Mouse (Mus musculus): Measurements from ENCODE around the gene Tstd2. TPM values are rescaled to one million over a fixed set of nuclear protein-coding genes. Genes with fewer than 3 reads are reported as not detected.

Gene Tstd2
- 16.8 and 19.3 TPM in 2 replicates for polyA plus RNA-seq (2015; fragmentation: Nextera tagmentation; extraction: Ambion mirVana)

- peak; percentile 10; the same call in 1 of the 2 replicates for TF ChIP-seq CTCF (IDR thresholded peaks at IDR 0.05)
- TF ChIP-seq EP300 (IDR thresholded peaks at IDR 0.05): no peak
- no peaks in the 10 kb centered on the region for H3K36me3 ChIP-seq (ENCODE audit: insufficient read depth, low read length)
- peak within 1 kb of the TSS; percentile 83 for H3K4me3 ChIP-seq (ENCODE audit: low read depth, low read length)
- H3K27me3 ChIP-seq (replicated peaks; ENCODE audit: insufficient read depth, low read length): no peaks in the 10 kb centered on the region
- under 1% methylated on average over 86 of the region's 90 CpGs for WGBS
- H3K9me3 ChIP-seq (ENCODE audit: low read length): no peaks in the 10 kb centered on the region
- ATAC-seq: peak; percentile 96
- peak within 1 kb of the TSS; percentile 99 for H3K27ac ChIP-seq (ENCODE audit: low read length)
- H3K9ac ChIP-seq (replicated peaks; ENCODE audit: low read depth): peak within 1 kb of the TSS; percentile 90
- DNase-seq (ENCODE audit: low spot score): peak; percentile 94
- H3K4me1 ChIP-seq (ENCODE audit: insufficient read depth, low read depth, low read length): peaks cover 16% of the 10 kb centered on the region; the same call in 1 of the 2 replicates
- H3K4me2 ChIP-seq (replicated peaks; ENCODE audit: low read depth, low read length): peak within 1 kb of the TSS; percentile 87
Measured at GRCm38 (mm10) chr4:46138287-46139222, at the start of gene Tstd2, which contains the start of gene Ncbp1. Tstd2 (minus strand) TSS chr4:46138694. Ncbp1 (plus strand) TSS chr4:46138613.

DNA sequence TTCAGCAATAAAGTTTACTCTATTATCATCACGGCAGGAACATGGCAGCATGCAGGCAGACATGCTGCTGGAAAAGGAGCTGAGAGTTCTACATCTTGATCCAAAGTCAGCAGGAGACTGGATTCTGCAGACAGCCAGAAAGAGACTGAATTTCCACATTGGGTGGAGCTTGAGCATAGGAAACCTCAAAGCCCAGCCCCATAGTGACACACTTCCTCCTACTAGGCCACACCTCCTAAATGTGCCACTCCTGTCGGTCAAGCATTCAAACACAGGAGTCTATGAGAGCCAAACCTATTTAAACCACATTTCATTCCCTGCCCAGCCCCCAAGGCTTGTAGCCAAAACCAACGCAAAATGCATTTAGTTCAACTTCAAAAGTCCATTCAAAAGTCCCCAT is 48.0 kb upstream of the Tstd2 start:
- no peaks in the 10 kb centered on the region for H3K9me3 ChIP-seq (ENCODE audit: low read length)
- no peak overlapping the region for H3K27ac ChIP-seq (ENCODE audit: low read length)
- no peak overlapping the region for H3K4me3 ChIP-seq (ENCODE audit: low read depth, low read length)
- no peak overlapping the region for H3K9ac ChIP-seq (replicated peaks; ENCODE audit: low read depth)
- WGBS: 60% methylated on average over 3 of the region's 3 CpGs
- H3K27me3 ChIP-seq (replicated peaks; ENCODE audit: insufficient read depth, low read length): no peaks in the 10 kb centered on the region
- ATAC-seq (no peak), DNase-seq (ENCODE audit: low spot score) (peak; percentile 55)
- H3K4me1 ChIP-seq (ENCODE audit: insufficient read depth, low read depth, low read length): no peaks in the 10 kb centered on the region
- H3K36me3 ChIP-seq (ENCODE audit: insufficient read depth, low read length): peaks cover 24% of the 10 kb centered on the region
- no peak for TF ChIP-seq CTCF (IDR thresholded peaks at IDR 0.05)
- no peak for TF ChIP-seq EP300 (IDR thresholded peaks at IDR 0.05)
- H3K4me2 ChIP-seq (replicated peaks; ENCODE audit: low read depth, low read length): no peak overlapping the region

GRCm38 (mm10) chr4:46185890-46186289 is 47.4 kb upstream of the Tstd2 start:
- H3K4me2 ChIP-seq (replicated peaks; ENCODE audit: low read depth, low read length): no peak overlapping the region
- no peaks in the 10 kb centered on the region for H3K4me1 ChIP-seq (ENCODE audit: insufficient read depth, low read depth, low read length)
- no peak overlapping the region for H3K4me3 ChIP-seq (ENCODE audit: low read depth, low read length)
- TF ChIP-seq CTCF (IDR thresholded peaks at IDR 0.05) (no peak), EP300 (IDR thresholded peaks at IDR 0.05) (no peak)
- H3K27ac ChIP-seq (ENCODE audit: low read length): no peak overlapping the region
- no peak for DNase-seq (ENCODE audit: low spot score)
- H3K9ac ChIP-seq (replicated peaks; ENCODE audit: low read depth): no peak overlapping the region
- 75% methylated on average over 9 of the region's 9 CpGs for WGBS
- ATAC-seq: no peak
- no peaks in the 10 kb centered on the region for H3K27me3 ChIP-seq (replicated peaks; ENCODE audit: insufficient read depth, low read length)
- H3K36me3 ChIP-seq (ENCODE audit: insufficient read depth, low read length): peaks cover 26% of the 10 kb centered on the region
- H3K9me3 ChIP-seq (ENCODE audit: low read length): no peaks in the 10 kb centered on the region

- DNase-seq (ENCODE audit: low spot score): peak; percentile 11
- Histone ChIP-seq H3K27me3 (replicated peaks; ENCODE audit: insufficient read depth, low read length) (no peaks in the 10 kb centered on the region), H3K36me3 (ENCODE audit: insufficient read depth, low read length) (peaks cover 26% of the 10 kb centered on the region), H3K9ac (replicated peaks; ENCODE audit: low read depth) (no peak overlapping the region), H3K4me2 (replicated peaks; ENCODE audit: low read depth, low read length) (no peak overlapping the region), H3K4me1 (ENCODE audit: insufficient read depth, low read depth, low read length) (no peaks in the 10 kb centered on the region), H3K27ac (ENCODE audit: low read length) (no peak overlapping the region), H3K9me3 (ENCODE audit: low read length) (no peaks in the 10 kb centered on the region), H3K4me3 (ENCODE audit: low read depth, low read length) (no peak overlapping the region)
- 39% methylated on average over 8 of the region's 8 CpGs for WGBS
- ATAC-seq: no peak
- TF ChIP-seq CTCF (IDR thresholded peaks at IDR 0.05) (no peak), EP300 (IDR thresholded peaks at IDR 0.05) (no peak)
Measured at GRCm38 (mm10) chr4:46185423-46185822, 46.9 kb upstream of the Tstd2 start.

DNA sequence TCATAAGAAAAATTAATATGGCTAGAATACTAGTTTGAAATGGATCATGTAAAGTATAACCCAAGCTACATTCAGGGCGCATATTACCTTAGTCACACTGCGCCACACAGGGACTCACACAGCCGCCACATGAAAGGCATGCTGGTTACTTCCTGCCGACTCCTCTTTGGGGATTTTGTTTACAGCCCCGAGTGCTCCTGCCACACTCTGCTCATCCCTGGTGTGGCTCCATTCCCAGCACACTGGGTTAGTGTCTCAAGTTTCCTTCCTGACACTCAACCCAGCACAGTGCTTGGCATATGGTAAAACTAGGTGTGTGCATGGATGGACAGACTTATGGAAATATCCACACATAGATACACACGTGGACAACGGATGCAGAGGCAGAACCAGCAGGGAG is 43.7 kb upstream of the Tstd2 start:
- no peaks in the 10 kb centered on the region for H3K4me1 ChIP-seq (ENCODE audit: insufficient read depth, low read depth, low read length)
- no peaks in the 10 kb centered on the region for H3K27me3 ChIP-seq (replicated peaks; ENCODE audit: insufficient read depth, low read length)
- ATAC-seq (no peak), DNase-seq (ENCODE audit: low spot score) (no peak)
- peaks cover 42% of the 10 kb centered on the region for H3K36me3 ChIP-seq (ENCODE audit: insufficient read depth, low read length)
- H3K4me3 ChIP-seq (ENCODE audit: low read depth, low read length): no peak overlapping the region
- no peaks in the 10 kb centered on the region for H3K9me3 ChIP-seq (ENCODE audit: low read length)
- H3K4me2 ChIP-seq (replicated peaks; ENCODE audit: low read depth, low read length): no peak overlapping the region
- no peak overlapping the region for H3K27ac ChIP-seq (ENCODE audit: low read length)
- WGBS: 86% methylated on average over 7 of the region's 7 CpGs
- TF ChIP-seq EP300 (IDR thresholded peaks at IDR 0.05) (no peak), CTCF (IDR thresholded peaks at IDR 0.05) (no peak)
- H3K9ac ChIP-seq (replicated peaks; ENCODE audit: low read depth): no peak overlapping the region

DNA sequence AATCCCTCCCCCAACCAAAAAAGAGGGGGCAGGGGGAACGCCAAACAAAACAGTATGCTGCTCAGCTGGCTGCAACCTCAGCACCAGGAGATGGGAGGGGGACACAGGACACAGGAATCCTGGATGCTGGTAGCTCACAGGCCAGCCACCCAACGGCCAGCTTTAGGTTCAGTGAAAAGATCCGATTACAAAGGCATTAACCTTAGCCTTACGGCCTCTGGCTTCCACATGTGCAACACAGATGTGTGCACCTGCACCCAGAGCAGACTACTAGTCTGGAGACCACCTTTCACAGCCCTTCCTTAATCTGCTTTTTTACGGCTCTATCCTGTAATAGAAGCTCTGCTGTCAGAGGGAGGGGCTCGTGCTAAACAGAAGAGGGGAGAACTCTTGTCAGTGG is 42.7 kb upstream of the Tstd2 start:
- TF ChIP-seq EP300 (IDR thresholded peaks at IDR 0.05) (no peak), CTCF (IDR thresholded peaks at IDR 0.05) (no peak)
- Histone ChIP-seq H3K9ac (replicated peaks; ENCODE audit: low read depth) (no peak overlapping the region), H3K4me1 (ENCODE audit: insufficient read depth, low read depth, low read length) (no peaks in the 10 kb centered on the region), H3K4me3 (ENCODE audit: low read depth, low read length) (no peak overlapping the region), H3K4me2 (replicated peaks; ENCODE audit: low read depth, low read length) (no peak overlapping the region), H3K36me3 (ENCODE audit: insufficient read depth, low read length) (peaks cover 43% of the 10 kb centered on the region), H3K9me3 (ENCODE audit: low read length) (no peaks in the 10 kb centered on the region), H3K27ac (ENCODE audit: low read length) (no peak overlapping the region), H3K27me3 (replicated peaks; ENCODE audit: insufficient read depth, low read length) (no peaks in the 10 kb centered on the region)
- no peak for ATAC-seq
- 67% methylated on average over 6 of the region's 6 CpGs for WGBS
- no peak for DNase-seq (ENCODE audit: low spot score)

Data from lung, postnatal 0 days (tissue).